Mouse (Mus musculus): Measurements from ENCODE around the gene Slitrk1. TPM values are rescaled to one million over a fixed set of nuclear protein-coding genes. Genes with fewer than 3 reads are reported as not detected.

Gene Slitrk1
- 4.3 and 4.6 TPM in 2 replicates for polyA plus RNA-seq (2015; fragmentation: Nextera tagmentation; extraction: Ambion mirVana)

GRCm38 (mm10) chr14:108913714-108914263 lies at the start of gene Slitrk1:
Gene Slitrk1 (minus strand): TSS chr14:108914158.
- Histone ChIP-seq H3K4me3 (peak within 1 kb of the TSS; percentile 43), H3K36me3 (no peaks in the 10 kb centered on the region), H3K4me2 (replicated peaks) (peak within 1 kb of the TSS; percentile 65), H3K4me1 (peaks cover 32% of the 10 kb centered on the region), H3K9me3 (no peaks in the 10 kb centered on the region), H3K27me3 (peaks cover 53% of the 10 kb centered on the region), H3K9ac (no peak within 1 kb of the TSS), H3K27ac (no peak within 1 kb of the TSS)
- under 1% methylated on average over 25 of the region's 25 CpGs for WGBS
- peak; percentile 52 for ATAC-seq (ENCODE audit: low FRiP score, low read depth)

GRCm38 (mm10) chr14:108935777-108936176 lies 21.8 kb upstream of the Slitrk1 start:
- Histone ChIP-seq H3K9me3 (no peaks in the 10 kb centered on the region), H3K27me3 (no peaks in the 10 kb centered on the region), H3K9ac (no peak overlapping the region), H3K27ac (no peak overlapping the region), H3K4me1 (no peaks in the 10 kb centered on the region), H3K36me3 (no peaks in the 10 kb centered on the region), H3K4me3 (no peak overlapping the region), H3K4me2 (replicated peaks) (no peak overlapping the region)
- WGBS: 61% methylated on average over 1 of the region's 1 CpGs
- ATAC-seq (ENCODE audit: low FRiP score, low read depth): no peak

GRCm38 (mm10) chr14:108914336-108914735 lies 378 bp upstream of the Slitrk1 start:
- no peak for ATAC-seq (ENCODE audit: low FRiP score, low read depth)
- peaks cover 49% of the 10 kb centered on the region for H3K27me3 ChIP-seq
- no peak overlapping the region for H3K9ac ChIP-seq
- H3K36me3 ChIP-seq: no peaks in the 10 kb centered on the region
- 15% methylated on average over 16 of the region's 16 CpGs for WGBS
- H3K4me3 ChIP-seq: peak overlapping the region; percentile 43
- no peaks in the 10 kb centered on the region for H3K9me3 ChIP-seq
- peak overlapping the region; percentile 65 for H3K4me2 ChIP-seq (replicated peaks)
- peaks cover 32% of the 10 kb centered on the region for H3K4me1 ChIP-seq
- no peak overlapping the region for H3K27ac ChIP-seq

GRCm38 (mm10) chr14:108912876-108913490 lies 975 bp downstream of the Slitrk1 start:
- H3K4me1 ChIP-seq: peaks cover 32% of the 10 kb centered on the region
- WGBS: 2% methylated on average over 21 of the region's 21 CpGs

GRCm38 (mm10) chr14:108912021-108912875 lies 1.7 kb downstream of the Slitrk1 start:
- ATAC-seq (ENCODE audit: low FRiP score, low read depth): no peak
- H3K4me1 ChIP-seq: peaks cover 32% of the 10 kb centered on the region
- no peak overlapping the region for H3K27ac ChIP-seq
- peak overlapping the region; percentile 43 for H3K4me3 ChIP-seq
- peak overlapping the region; percentile 31; the same call in 1 of the 2 replicates for H3K9ac ChIP-seq
- no peaks in the 10 kb centered on the region for H3K36me3 ChIP-seq
- H3K4me2 ChIP-seq (replicated peaks): peak overlapping the region; percentile 65
- peaks cover 53% of the 10 kb centered on the region for H3K27me3 ChIP-seq
- H3K9me3 ChIP-seq: no peaks in the 10 kb centered on the region
- WGBS: 3% methylated on average over 24 of the region's 24 CpGs

More at GRCm38 (mm10) chr14:108912876-108913490, 975 bp downstream of the Slitrk1 start:
- Histone ChIP-seq H3K4me3 (peak overlapping the region; percentile 43), H3K36me3 (no peaks in the 10 kb centered on the region), H3K9ac (no peak overlapping the region; the same call in 1 of the 2 replicates), H3K27me3 (peaks cover 53% of the 10 kb centered on the region), H3K27ac (no peak overlapping the region), H3K9me3 (no peaks in the 10 kb centered on the region), H3K4me2 (replicated peaks) (peak overlapping the region; percentile 65)
- no peak for ATAC-seq (ENCODE audit: low FRiP score, low read depth)

GRCm38 (mm10) chr14:108911138-108911841 lies 2.7 kb downstream of the Slitrk1 start:
- Histone ChIP-seq H3K9ac (0 out of 2 replicates have a peak overlapping the region, but pooled peaks have one; percentile 5), H3K27ac (no peak overlapping the region), H3K9me3 (no peaks in the 10 kb centered on the region), H3K36me3 (no peaks in the 10 kb centered on the region), H3K4me2 (replicated peaks) (peak overlapping the region; percentile 65), H3K27me3 (peaks cover 53% of the 10 kb centered on the region), H3K4me1 (peaks cover 32% of the 10 kb centered on the region), H3K4me3 (peak overlapping the region; percentile 43)
- no peak for ATAC-seq (ENCODE audit: low FRiP score, low read depth)
- 2% methylated on average over 24 of the region's 24 CpGs for WGBS

GRCm38 (mm10) chr14:108910449-108911137 lies 3.4 kb downstream of the Slitrk1 start:
- Histone ChIP-seq H3K27me3 (peaks cover 53% of the 10 kb centered on the region), H3K36me3 (no peaks in the 10 kb centered on the region), H3K9ac (no peak overlapping the region), H3K27ac (no peak overlapping the region), H3K4me3 (peak overlapping the region; percentile 43), H3K4me1 (peaks cover 32% of the 10 kb centered on the region), H3K9me3 (no peaks in the 10 kb centered on the region), H3K4me2 (replicated peaks) (peak overlapping the region; percentile 65)
- 4% methylated on average over 19 of the region's 19 CpGs for WGBS
- ATAC-seq (ENCODE audit: low FRiP score, low read depth): no peak

GRCm38 (mm10) chr14:108909336-108909953 lies 4.5 kb downstream of the Slitrk1 start:
- no peaks in the 10 kb centered on the region for H3K9me3 ChIP-seq
- no peaks in the 10 kb centered on the region for H3K36me3 ChIP-seq
- H3K4me3 ChIP-seq: no peak overlapping the region
- H3K27ac ChIP-seq: no peak overlapping the region
- peaks cover 32% of the 10 kb centered on the region for H3K4me1 ChIP-seq
- no peak overlapping the region for H3K4me2 ChIP-seq (replicated peaks)
- peaks cover 51% of the 10 kb centered on the region for H3K27me3 ChIP-seq
- no peak overlapping the region for H3K9ac ChIP-seq
- WGBS: 21% methylated on average over 6 of the region's 6 CpGs
- no peak for ATAC-seq (ENCODE audit: low FRiP score, low read depth)

GRCm38 (mm10) chr14:108898601-108899000 lies 15.4 kb downstream of the Slitrk1 start:
- H3K9ac ChIP-seq: no peak overlapping the region
- H3K36me3 ChIP-seq: no peaks in the 10 kb centered on the region
- H3K27me3 ChIP-seq: no peaks in the 10 kb centered on the region
- no peak overlapping the region for H3K4me2 ChIP-seq (replicated peaks)
- H3K9me3 ChIP-seq: no peaks in the 10 kb centered on the region
- H3K27ac ChIP-seq: no peak overlapping the region
- H3K4me3 ChIP-seq: no peak overlapping the region
- H3K4me1 ChIP-seq: no peaks in the 10 kb centered on the region
- WGBS: 77% methylated on average over 7 of the region's 7 CpGs
- ATAC-seq (ENCODE audit: low FRiP score, low read depth): no peak

- H3K4me3 ChIP-seq: no peak overlapping the region
- no peak overlapping the region for H3K27ac ChIP-seq
- no peaks in the 10 kb centered on the region for H3K27me3 ChIP-seq
- H3K9me3 ChIP-seq: no peaks in the 10 kb centered on the region
- no peaks in the 10 kb centered on the region for H3K4me1 ChIP-seq
- ATAC-seq (ENCODE audit: low FRiP score, low read depth): no peak
- H3K4me2 ChIP-seq (replicated peaks): no peak overlapping the region
- 60% methylated on average over 2 of the region's 2 CpGs for WGBS
- no peaks in the 10 kb centered on the region for H3K36me3 ChIP-seq
- no peak overlapping the region for H3K9ac ChIP-seq
These were observed 18.5 kb downstream of the Slitrk1 start for GRCm38 (mm10) chr14:108895456-108895855.

- no peaks in the 10 kb centered on the region for H3K27me3 ChIP-seq
- H3K4me2 ChIP-seq (replicated peaks): no peak overlapping the region
- no peak overlapping the region for H3K9ac ChIP-seq
- H3K9me3 ChIP-seq: no peaks in the 10 kb centered on the region
- H3K36me3 ChIP-seq: no peaks in the 10 kb centered on the region
- H3K27ac ChIP-seq: no peak overlapping the region
- no peaks in the 10 kb centered on the region for H3K4me1 ChIP-seq
- no peak overlapping the region for H3K4me3 ChIP-seq
- ATAC-seq (ENCODE audit: low FRiP score, low read depth): no peak
These were observed 46.1 kb downstream of the Slitrk1 start for GRCm38 (mm10) chr14:108867816-108868215.

Data from limb, embryonic 13.5 days (tissue).